24 mouse cellular contexts compared by ENCODE assay signal in the genomic region with DNA sequence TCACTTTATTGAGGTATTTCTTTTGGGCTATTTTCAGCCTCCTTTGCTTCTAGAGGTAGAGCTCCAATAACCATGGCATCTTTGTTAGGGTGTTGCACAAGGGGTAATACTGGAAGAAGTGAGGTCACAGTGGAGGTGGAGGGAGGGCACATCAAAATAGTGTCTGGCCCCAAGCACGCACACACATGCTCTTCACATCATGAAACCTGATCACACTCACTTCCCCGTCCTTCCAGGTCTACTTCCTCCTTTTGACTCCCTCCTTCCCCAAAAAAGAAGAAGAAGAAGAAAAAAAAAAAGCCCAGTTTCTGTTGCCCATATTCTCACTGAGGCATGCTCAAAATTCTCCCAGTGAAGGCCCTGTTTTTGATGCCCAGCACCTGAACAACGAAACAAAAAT. TPM values are rescaled to one million over a fixed set of nuclear protein-coding genes. Genes with fewer than 3 reads are reported as not detected.
DNase-seq lines count a peak whose midpoint lies in the region; ATAC-seq and TF ChIP-seq lines count a peak whose summit lies in the region.
"Had no signal": no experiment of that assay in that cellular context is flagged by ENCODE, and none has a peak within 500 bp of the region (broad histone marks: within the 10 kb centered on the region; RNA-seq: fewer than 3 reads in every experiment).

No protein-coding gene starts in this region.

- no peak for TF ChIP-seq CTCF in CH12.LX (conservative IDR thresholded peaks at IDR 0.05 in 1 of 2, IDR thresholded peaks at IDR 0.05 in 1 of 2; ENCODE audit: low read depth in 2 of 2, low read length in 2 of 2)

- ATAC-seq in common myeloid progenitor, adult 5-6 weeks (replicated peaks; ENCODE audit: low read depth, poor library complexity, severe bottlenecking): peak; percentile 71
- ATAC-seq in megakaryocyte progenitor cell, adult 5-6 weeks (replicated peaks; ENCODE audit: poor library complexity): peak; percentile 79
- ATAC-seq: forebrain, embryonic 15.5 days; intestine, embryonic 15.5 days had no signal

- dilution Hi-C loops in CH12.LX (cut with MboI; ENCODE audit: extremely low pct_ligation_motif_present, extremely low pct_unique_long_range_greater_than_20kb, low sequenced_read_pairs): no loop called here

- H3K4me1 ChIP-seq in CH12.LX (ENCODE audit: control insufficient read depth in 1 of 2, insufficient read depth in 2 of 2): peaks cover 8 to 46% of the 10 kb centered on the region in 2 experiments
- H3K4me1 ChIP-seq: embryonic facial prominence, embryonic 15.5 days; forebrain, embryonic 15.5 days; hindbrain, embryonic 13.5 days; intestine, embryonic 15.5 days had no signal

- TF ChIP-seq EP300 in CH12.LX (IDR thresholded peaks at IDR 0.05; ENCODE audit: low read length): peak; percentile 78

- H3K79me2 ChIP-seq in CH12.LX (replicated peaks; ENCODE audit: control insufficient read depth, extremely low read depth, insufficient read depth, poor library complexity, severe bottlenecking): no peaks in the 10 kb centered on the region

- H3K27ac ChIP-seq in CH12.LX (ENCODE audit: insufficient read depth, low read depth): no peak overlapping the region
- H3K27ac ChIP-seq: embryonic facial prominence, embryonic 15.5 days; forebrain, embryonic 10.5 days; forebrain, embryonic 15.5 days; hindbrain, embryonic 13.5 days; intestine, embryonic 15.5 days had no signal

- no peaks in the 10 kb centered on the region for H3K36me3 ChIP-seq in CH12.LX (replicated peaks in 1 of 2; ENCODE audit: control insufficient read depth in 1 of 2, insufficient read depth in 1 of 2, low read length in 1 of 2)
- H3K36me3 ChIP-seq in splenic B cell, adult 2 months (ENCODE audit: control insufficient read depth, insufficient read depth, low read length, poor library complexity, severe bottlenecking): no peaks in the 10 kb centered on the region
- H3K36me3 ChIP-seq: embryonic facial prominence, embryonic 15.5 days; forebrain, embryonic 10.5 days; forebrain, embryonic 15.5 days; heart, embryonic 12.5 days; hindbrain, embryonic 13.5 days; intestine, embryonic 15.5 days had no signal

- TF ChIP-seq POLR2A in CH12.LX (IDR thresholded peaks at IDR 0.05; ENCODE audit: low read depth, low read length): no peak

- in situ Hi-C loops in CH12.LX (cut with MboI; ENCODE audit: low pct_ligation_motif_present, low pct_unique_long_range_greater_than_20kb, low sequenced_read_pairs): no loop called here

- no peaks in the 10 kb centered on the region for H3K27me3 ChIP-seq in CH12.LX (replicated peaks)
- H3K27me3 ChIP-seq in splenic B cell, adult 2 months (ENCODE audit: control insufficient read depth, insufficient read depth, low read length, poor library complexity, severe bottlenecking): no peaks in the 10 kb centered on the region
- H3K27me3 ChIP-seq: embryonic facial prominence, embryonic 15.5 days; forebrain, embryonic 15.5 days; heart, embryonic 12.5 days; hindbrain, embryonic 13.5 days; intestine, embryonic 15.5 days had no signal

- H3K9ac ChIP-seq in CH12.LX (ENCODE audit: insufficient read depth, low read depth): no peak overlapping the region
- H3K9ac ChIP-seq: embryonic facial prominence, embryonic 15.5 days; forebrain, embryonic 15.5 days; heart, embryonic 12.5 days; hindbrain, embryonic 13.5 days; intestine, embryonic 15.5 days had no signal

- H3K4me3 ChIP-seq in CH12.LX (replicated peaks in 1 of 3; ENCODE audit: low read depth in 2 of 3, low read length in 2 of 3, poor library complexity in 1 of 3): no peak overlapping the region
- H3K4me3 ChIP-seq: embryonic facial prominence, embryonic 15.5 days; erythroblast, embryonic 14.5 days; forebrain, embryonic 10.5 days; forebrain, embryonic 15.5 days; heart, embryonic 12.5 days; hindbrain, embryonic 13.5 days; intestine, embryonic 15.5 days had no signal

- H3K9me3 ChIP-seq in CH12.LX (replicated peaks; ENCODE audit: low read length): no peaks in the 10 kb centered on the region
- H3K9me3 ChIP-seq: embryonic facial prominence, embryonic 15.5 days; forebrain, embryonic 10.5 days; forebrain, embryonic 15.5 days; heart, embryonic 12.5 days; hindbrain, embryonic 13.5 days; intestine, embryonic 15.5 days had no signal

- DNase-seq in CH12.LX (ENCODE audit: extremely low read depth): peak; percentile 61
- peak; percentile 35 for DNase-seq in splenic B cell, adult 2 months (ENCODE audit: low read depth, low spot score)
- no peak for DNase-seq in adrenal gland, postnatal 14 days
- DNase-seq in kidney, adult 18-20 months: no peak
- DNase-seq in neural tube, embryonic 10.5 days (ENCODE audit: extremely low spot score, low spot score): no peak
- DNase-seq: adrenal gland, postnatal 36 days; cerebellum, adult 2 months; gastrocnemius, postnatal 36 days; heart, adult 18-20 months; heart, postnatal 36 days; kidney, adult 2 months had no signal

- TF ChIP-seq RAD21 in CH12.LX (IDR thresholded peaks at IDR 0.05; ENCODE audit: low read depth, low read length): no peak

- H3K4me2 ChIP-seq in CH12.LX (ENCODE audit: insufficient read depth, low read depth, poor library complexity, severe bottlenecking): no peak overlapping the region
- H3K4me2 ChIP-seq: embryonic facial prominence, embryonic 15.5 days; forebrain, embryonic 15.5 days; heart, embryonic 12.5 days; hindbrain, embryonic 13.5 days; intestine, embryonic 15.5 days had no signal

TF ChIP-seq in CH12.LX, 34 proteins besides CTCF, POLR2A, EP300 and RAD21 (continues in another document):
- TF ChIP-seq IRF4 (IDR thresholded peaks at IDR 0.05; ENCODE audit: low read depth, low read length) (0 out of 2 replicates have a peak, but pooled peaks have one; percentile 55), SIN3A (IDR thresholded peaks at IDR 0.05; ENCODE audit: low read length) (no peak), NELFE (IDR thresholded peaks at IDR 0.05; ENCODE audit: low read depth, low read length) (no peak), ZKSCAN1 (IDR thresholded peaks at IDR 0.05; ENCODE audit: borderline replicate concordance, low read depth, low read length) (no peak), MXI1 (IDR thresholded peaks at IDR 0.05; ENCODE audit: low read depth, low read length) (no peak), JUN (IDR thresholded peaks at IDR 0.05; ENCODE audit: insufficient read depth, low read depth, low read length) (no peak), ZC3H11A (IDR thresholded peaks at IDR 0.05; ENCODE audit: low read depth, low read length) (no peak), USF2 (conservative IDR thresholded peaks at IDR 0.05; ENCODE audit: low read depth, low read length) (no peak), CHD1 (IDR thresholded peaks at IDR 0.05; ENCODE audit: low read depth, low read length) (no peak), UBTF (IDR thresholded peaks at IDR 0.05; ENCODE audit: low read depth, low read length) (no peak), MEF2A (IDR thresholded peaks at IDR 0.05; ENCODE audit: borderline replicate concordance, low read depth, low read length) (no peak), PAX5 (IDR thresholded peaks at IDR 0.05; ENCODE audit: low read length) (no peak), MYC (IDR thresholded peaks at IDR 0.05; ENCODE audit: low read depth, low read length) (peak; percentile 49), HCFC1 (IDR thresholded peaks at IDR 0.05; ENCODE audit: low read depth, low read length) (no peak), GABPA (IDR thresholded peaks at IDR 0.05; ENCODE audit: insufficient replicate concordance, low read depth, low read length) (no peak), NRF1 (IDR thresholded peaks at IDR 0.05; ENCODE audit: low read depth, low read length) (no peak), ZNF384 (IDR thresholded peaks at IDR 0.05; ENCODE audit: low read depth, low read length) (peak; percentile 91), USF1 (IDR thresholded peaks at IDR 0.05; ENCODE audit: low read depth, low read length) (no peak), CHD2 (IDR thresholded peaks at IDR 0.05; ENCODE audit: low read length) (peak; percentile 21; the same call in 1 of the 2 replicates), E2F4 (IDR thresholded peaks at IDR 0.05; ENCODE audit: insufficient replicate concordance, low read depth, low read length) (no peak), ETS1 (conservative IDR thresholded peaks at IDR 0.05; ENCODE audit: low read depth, low read length) (no peak; the same call in 1 of the 2 replicates), ZMIZ1 (IDR thresholded peaks at IDR 0.05; ENCODE audit: low read depth, low read length) (no peak), MAZ (IDR thresholded peaks at IDR 0.05; ENCODE audit: low read depth, low read length) (no peak), RCOR1 (conservative IDR thresholded peaks at IDR 0.05; ENCODE audit: low read depth, low read length) (no peak), MAFK (IDR thresholded peaks at IDR 0.05; ENCODE audit: insufficient replicate concordance, low read length) (no peak), SMC3 (IDR thresholded peaks at IDR 0.05; ENCODE audit: low read depth, low read length) (no peak), KAT2A (IDR thresholded peaks at IDR 0.05; ENCODE audit: insufficient replicate concordance, low read length) (no peak), TCF12 (IDR thresholded peaks at IDR 0.05; ENCODE audit: low read depth, low read length) (no peak), BHLHE40 (IDR thresholded peaks at IDR 0.05; ENCODE audit: low read depth, low read length) (peak; percentile 72), ELF1 (IDR thresholded peaks at IDR 0.05; ENCODE audit: low read depth, low read length) (0 out of 2 replicates have a peak, but pooled peaks have one; percentile 20), POLR2AphosphoS2 (IDR thresholded peaks at IDR 0.05; ENCODE audit: low read depth, low read length) (no peak), TBP (conservative IDR thresholded peaks at IDR 0.05; ENCODE audit: low read depth, low read length) (no peak), JUND (conservative IDR thresholded peaks at IDR 0.05; ENCODE audit: low read depth, low read length) (no peak; the same call in 1 of the 2 replicates)

RNA-seq across cellular contexts. Expression of a gene that starts 39.1 kb away (rescaled TPM):
- total RNA-seq in CH12.LX (2012; rRNA removed) (not detected in 2 replicates), CH12.LX (2014; rRNA removed) (not detected in 2 replicates)
- polyA plus RNA-seq in CH12.LX (2012; ENCODE audit: insufficient read length, low read depth): not detected in 2 replicates
- total RNA-seq in common myeloid progenitor, adult 5-6 weeks (2017): not detected in 2 replicates
- not detected in 2 replicates for total RNA-seq in megakaryocyte progenitor cell, adult 5-6 weeks (2015)
- not detected in 2 replicates for total RNA-seq in megakaryocyte progenitor cell, adult 5-6 weeks (2017)
- total RNA-seq in adrenal gland, postnatal 14 days (2021): not detected in 2 replicates
- total RNA-seq: adrenal gland, postnatal 36 days; gastrocnemius, adult 8-10 months; gastrocnemius, postnatal 36 days; heart, adult 18-20 months; heart, postnatal 36 days had no signal
- polyA plus RNA-seq: C2C12; cerebellum, adult 2 months; embryonic facial prominence, embryonic 11.5 days; embryonic facial prominence, embryonic 15.5 days; erythroblast, embryonic 14.5 days; forebrain, embryonic 10.5 days; forebrain, embryonic 15.5 days; heart, embryonic 12.5 days; heart, embryonic 16.5 days; hindbrain, embryonic 13.5 days; intestine, embryonic 15.5 days; kidney, adult 2 months had no signal

RNA-seq across cellular contexts. Expression of a gene that starts 41.3 kb away (rescaled TPM):
- total RNA-seq in CH12.LX (2012; rRNA removed): 1.5 and 1.7 TPM in 2 replicates
- 0.32 TPM in 1 of 2 replicates, not detected in the other for total RNA-seq in CH12.LX (2014; rRNA removed)
- polyA plus RNA-seq in CH12.LX (2012; ENCODE audit: insufficient read length, low read depth): 0.42 and 1.5 TPM in 2 replicates
- 5.9 and 16.5 TPM in 2 replicates for total RNA-seq in common myeloid progenitor, adult 5-6 weeks (2017)
- 1.6 and 2.7 TPM in 2 replicates for total RNA-seq in megakaryocyte progenitor cell, adult 5-6 weeks (2015)
- total RNA-seq in megakaryocyte progenitor cell, adult 5-6 weeks (2017): 1.5 and 4.8 TPM in 2 replicates
- total RNA-seq in adrenal gland, postnatal 14 days (2021): 44.4 and 45.3 TPM in 2 replicates

Comparison
In these comparisons a context has a peak if more than half of its experiments do, and no peak if none do; other contexts are left out.
1. DNase-seq: peak in CH12.LX (single experiment) and splenic B cell, adult 2 months (single experiment); none in adrenal gland, postnatal 14 days (single experiment), kidney, adult 18-20 months (single experiment) and neural tube, embryonic 10.5 days (single experiment).